Mouse (Mus musculus): ENCODE measurements around the gene Pakap.

Pakap gene

DNA sequence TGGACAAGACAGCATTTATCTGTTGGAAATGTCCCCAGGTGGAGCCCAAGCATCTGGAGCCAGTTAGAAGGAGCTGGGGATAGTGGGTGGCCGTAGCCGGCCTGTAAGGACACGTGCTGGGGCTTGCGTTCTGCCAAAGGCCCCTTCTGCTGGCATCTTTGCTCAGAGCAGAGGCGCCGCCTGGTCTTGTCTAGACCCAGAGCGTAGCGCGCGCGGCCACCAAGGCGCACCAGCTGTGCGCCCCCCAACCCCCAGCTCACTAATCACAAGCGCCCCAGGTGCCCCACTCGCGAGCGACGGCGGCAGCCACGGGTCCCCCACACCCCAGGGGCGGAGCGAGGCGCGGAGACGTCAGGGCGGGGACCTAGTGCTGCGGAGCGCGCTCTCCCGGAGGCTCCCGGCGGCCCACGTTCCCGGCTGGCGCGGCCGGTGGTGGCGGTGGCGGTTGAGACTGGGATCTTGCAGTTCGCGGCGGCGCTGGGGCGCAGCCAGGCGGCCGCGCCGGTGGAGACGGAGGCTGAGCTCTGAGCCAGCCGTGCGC, at the start of gene Pakap:
Pakap (plus strand) TSS at position 514 of the 541 bp plus-strand sequence.
- peak; percentile 47 to 57 for DNase-seq

GRCm38 (mm10) chr4:57523456-57523855, 44.5 kb upstream of the Pakap start:
- DNase-seq: no peak

GRCm38 (mm10) chr4:57524461-57524860, 43.5 kb upstream of the Pakap start:
- peak in 1 of 2 experiments; percentile 11 for DNase-seq

DNA sequence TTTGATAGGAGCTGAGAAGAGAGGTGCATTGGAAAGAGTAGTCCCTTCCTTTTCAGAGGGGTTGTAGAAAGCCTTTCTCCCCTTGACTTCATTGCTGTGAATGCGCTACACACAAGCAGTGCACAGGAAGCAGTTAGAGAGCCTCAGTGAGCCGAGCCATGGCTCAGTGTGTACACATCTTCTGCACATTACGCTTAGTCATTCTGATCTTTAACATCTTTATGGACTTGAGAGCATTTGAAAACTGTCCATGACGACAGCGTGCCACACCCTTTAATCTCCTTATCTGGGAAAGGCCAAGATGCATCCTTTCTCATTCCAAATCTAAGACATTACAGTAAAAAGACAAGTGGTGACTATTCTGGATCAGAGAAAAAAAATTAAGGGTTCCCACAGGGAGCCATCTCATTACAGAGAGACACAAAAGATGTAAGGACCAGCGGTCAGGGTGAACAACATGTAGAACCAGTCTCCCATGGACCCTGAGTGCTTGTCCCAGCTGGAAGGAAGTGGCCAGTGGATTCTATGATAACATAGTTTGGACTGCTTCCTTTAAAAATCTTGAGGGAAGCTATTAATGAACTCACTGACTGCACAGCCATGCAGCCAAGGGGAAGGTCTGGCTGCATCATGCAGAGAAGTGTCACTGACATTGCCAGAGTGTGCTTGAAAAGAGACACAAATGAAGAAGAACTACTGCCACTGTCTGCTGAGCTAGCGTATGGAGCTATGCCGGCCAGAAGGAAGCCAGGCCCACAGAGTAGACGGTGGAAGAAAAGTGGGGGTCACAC, 42.6 kb upstream of the Pakap start:
- no peak for DNase-seq

DNA sequence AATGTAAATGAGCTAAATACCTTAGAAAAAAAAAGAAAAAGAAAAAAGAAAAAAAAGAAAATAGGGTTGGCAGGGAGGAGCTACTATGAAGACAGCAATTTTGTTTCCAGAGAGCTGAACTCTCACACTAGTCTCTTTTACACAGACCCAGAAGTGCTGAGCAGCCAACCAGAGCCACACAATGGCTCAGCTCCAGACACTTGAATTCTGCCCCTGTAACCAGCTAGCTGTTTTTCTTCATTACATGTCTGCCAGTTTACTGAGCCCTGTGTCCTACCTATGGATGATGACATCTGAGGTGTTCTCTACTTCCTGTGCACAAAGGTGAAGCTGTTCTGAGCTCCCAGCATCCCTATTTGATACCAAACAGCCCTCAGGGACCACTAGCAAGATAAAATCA, 39.7 kb upstream of the Pakap start:
- no peak for DNase-seq

GRCm38 (mm10) chr4:57533686-57534085, 34.3 kb upstream of the Pakap start:
- no peak for DNase-seq

DNA sequence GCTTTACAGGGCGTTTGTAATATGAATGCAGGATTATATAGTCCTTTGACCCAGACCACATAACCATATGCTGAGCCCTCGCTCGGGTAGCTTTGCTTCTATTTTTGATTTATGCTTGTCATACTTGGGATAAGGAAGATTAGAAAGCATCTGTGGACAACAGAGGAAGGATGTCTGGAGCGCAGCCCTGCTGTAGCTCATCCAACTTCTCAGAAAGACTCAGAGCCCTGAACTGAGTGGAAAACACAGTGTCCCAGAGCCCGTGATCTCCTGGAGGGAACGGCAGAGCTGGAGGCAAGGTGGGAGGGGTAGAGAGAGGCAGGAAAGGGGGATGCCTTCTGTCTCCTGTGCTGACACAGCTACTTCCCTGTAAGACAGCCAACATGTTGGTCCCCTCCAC, 33.7 kb upstream of the Pakap start:
- no peak for DNase-seq

DNA sequence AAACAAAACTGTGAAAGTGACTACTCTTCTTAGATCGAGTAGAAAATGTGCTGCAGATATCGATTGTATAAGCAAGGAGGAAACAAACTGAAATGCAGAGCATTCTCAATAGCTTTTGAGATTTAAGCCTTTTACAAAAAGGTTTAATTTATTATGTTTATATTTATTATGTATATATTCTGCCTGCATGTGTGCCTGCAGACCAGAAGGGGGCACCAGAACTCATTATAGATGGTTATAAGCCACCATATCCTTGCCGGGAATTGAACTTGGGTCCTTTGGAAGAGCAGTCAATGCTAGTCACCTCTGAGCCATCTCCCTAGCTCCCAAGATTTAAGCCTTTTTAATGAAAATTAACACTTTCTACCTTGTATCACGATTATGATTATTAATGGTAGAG, 32.9 kb upstream of the Pakap start:
- no peak for DNase-seq

DNA sequence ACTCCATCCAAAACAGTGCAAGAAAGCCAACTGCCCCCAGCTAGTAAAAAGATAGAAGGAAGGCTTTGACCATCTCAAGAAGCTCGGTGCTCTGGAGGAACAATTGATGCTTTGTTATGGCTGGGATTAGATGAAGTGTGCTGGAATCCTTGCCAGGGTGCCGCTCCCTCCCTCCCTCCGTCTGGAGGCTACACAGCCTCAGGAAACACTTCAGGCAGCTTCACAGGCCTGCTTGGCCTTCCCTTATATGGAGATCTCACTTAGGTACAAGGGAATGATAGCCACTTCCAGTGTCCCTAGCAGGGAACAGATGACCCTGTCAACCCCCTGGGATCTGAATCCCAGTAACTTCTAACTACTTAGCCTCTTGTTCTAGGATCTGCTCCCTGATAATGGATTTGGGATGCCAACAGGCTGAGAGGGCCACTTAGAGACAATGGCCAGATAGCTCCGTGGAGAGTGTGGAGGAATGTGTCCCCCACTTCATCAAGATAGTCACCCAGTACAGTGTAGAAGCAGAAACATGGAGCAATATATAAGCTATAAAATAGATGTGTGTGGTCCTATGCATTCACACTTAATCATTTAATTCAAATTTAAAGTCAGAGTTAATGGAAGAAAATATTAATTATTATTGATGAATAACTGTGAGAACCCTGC, 29.8 kb upstream of the Pakap start:
- DNase-seq: no peak

DNA sequence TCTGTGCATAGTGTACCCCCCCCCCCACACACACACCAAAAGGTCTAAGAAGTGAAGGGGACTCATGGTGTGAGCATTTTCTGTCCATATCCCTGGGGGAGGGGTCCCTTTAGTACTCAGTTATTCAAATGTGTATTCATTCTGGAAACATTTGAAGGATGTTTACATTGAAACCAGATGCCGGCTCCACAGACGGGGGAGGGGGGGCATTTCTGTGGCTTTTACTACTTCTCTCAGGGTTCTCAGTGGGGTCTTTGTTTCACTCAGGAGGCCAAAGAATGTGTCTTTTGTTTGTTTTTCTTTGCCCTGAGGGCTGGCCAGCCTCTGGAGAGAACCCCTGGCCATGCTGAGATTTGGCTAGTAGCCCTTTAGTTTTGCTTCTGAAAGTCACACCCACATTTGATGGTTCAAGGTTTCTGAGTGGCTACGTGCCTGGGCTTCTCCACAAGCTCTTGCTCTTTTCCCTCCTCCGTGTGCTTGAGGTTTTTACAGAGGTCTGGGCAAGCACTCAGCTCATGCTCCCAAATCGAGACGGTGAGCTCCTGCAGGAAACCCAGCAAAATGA, 24.2 kb upstream of the Pakap start:
- DNase-seq: no peak

DNA sequence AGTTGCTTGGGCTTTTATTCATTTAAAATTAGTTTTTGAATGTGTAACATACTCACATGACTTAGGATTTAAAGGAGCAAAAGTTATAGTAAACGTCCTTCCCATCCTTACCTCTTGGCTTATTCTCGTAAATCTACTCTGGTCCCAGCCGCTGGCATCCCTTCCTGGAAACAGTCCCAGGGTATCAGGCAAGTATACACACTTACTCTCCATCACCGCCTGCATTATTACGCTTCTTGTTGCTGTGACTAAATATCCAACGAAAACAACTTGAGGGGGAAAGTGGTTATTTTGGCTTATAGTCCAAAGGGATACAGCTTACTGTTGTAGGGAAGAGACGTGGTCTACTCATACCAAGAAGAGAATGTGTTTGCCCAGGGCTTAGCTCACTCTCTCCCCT, 20.2 kb upstream of the Pakap start:
- no peak for DNase-seq

DNA sequence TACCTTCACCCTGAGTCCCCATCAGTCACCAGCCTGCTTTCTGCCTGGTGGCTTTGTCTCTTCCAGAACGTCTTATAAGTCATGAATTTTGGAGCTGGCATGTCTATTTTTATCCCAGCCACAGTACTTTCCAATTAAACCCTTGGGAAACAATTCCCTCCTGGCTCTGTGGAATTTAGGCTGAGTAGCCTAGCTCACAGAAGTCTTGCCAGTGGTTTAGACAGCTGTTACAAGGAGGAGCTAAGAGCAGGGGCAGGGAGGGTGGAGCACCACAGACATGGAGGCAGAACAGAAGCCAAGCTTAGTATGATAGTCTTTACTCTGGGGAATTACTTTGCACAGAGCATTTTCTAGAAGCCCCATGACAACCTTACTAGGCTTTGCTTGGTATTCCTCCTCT, 17.8 kb upstream of the Pakap start:
- no peak for DNase-seq

DNA sequence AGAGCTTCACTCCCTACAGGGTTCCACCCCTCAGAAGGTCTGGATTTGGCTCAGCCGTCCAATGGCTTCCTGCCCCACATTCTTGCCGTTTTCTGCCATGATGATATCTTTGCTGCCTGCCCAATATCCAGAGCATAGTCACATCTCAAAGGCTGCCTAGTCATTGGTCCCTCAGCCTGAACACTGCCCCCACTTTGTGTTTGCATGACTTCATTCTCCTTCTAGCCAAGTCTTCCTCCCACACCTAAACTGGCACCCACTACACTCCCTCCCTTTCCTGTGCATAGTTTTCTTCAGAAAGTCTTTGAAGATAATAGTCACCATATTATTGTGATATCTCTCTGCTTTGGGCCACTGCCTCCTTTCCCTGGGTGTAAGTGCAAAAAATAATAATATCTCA, 10.9 kb upstream of the Pakap start:
- DNase-seq: no peak

GRCm38 (mm10) chr4:57559438-57559837, 8.5 kb upstream of the Pakap start:
- DNase-seq: no peak

DNA sequence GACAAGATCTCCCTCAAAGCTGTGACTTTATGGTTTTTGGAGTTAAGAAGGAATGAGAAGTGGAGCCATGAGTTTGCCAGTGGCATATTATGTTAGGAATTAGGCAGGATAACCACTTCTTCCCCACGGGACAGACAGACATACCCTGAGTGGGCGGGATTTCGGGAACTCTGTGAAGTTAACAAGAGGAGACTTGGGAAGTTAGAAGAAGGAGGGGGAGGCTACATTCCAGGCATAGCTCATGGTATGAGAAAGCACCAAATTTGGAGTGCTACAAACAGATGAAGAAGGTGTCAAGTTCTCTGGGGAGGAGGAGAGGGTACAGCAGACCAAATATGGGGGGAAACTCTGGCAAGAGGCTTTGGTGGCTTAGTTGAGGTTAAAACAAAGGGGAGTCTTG, 8.0 kb upstream of the Pakap start:
- DNase-seq: no peak

- peak in 1 of 2 experiments; percentile 10 for DNase-seq
Observed at GRCm38 (mm10) chr4:57561055-57561454, 6.9 kb upstream of the Pakap start.

GRCm38 (mm10) chr4:57565283-57565682, 2.7 kb upstream of the Pakap start:
- no peak for DNase-seq

GRCm38 (mm10) chr4:57565811-57566210, 2.2 kb upstream of the Pakap start:
- no peak for DNase-seq

- peak in 1 of 2 experiments; percentile 12 for DNase-seq
Observed at GRCm38 (mm10) chr4:57568268-57569068, 489 bp downstream of the Pakap start.

DNA sequence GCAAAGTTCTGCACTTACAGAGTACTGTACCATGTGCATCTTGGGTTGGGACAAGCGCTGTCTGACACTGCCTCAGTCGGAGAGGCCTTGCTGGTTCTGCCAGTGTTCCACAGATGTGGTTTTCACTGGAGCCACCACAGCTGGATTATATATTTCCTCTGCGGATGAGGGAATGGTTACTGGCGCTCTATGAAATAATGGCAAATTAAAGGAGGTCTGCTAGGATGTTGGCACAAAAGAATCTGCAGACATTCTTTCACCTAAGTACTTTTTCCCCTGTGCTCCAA, 1.0 kb downstream of the Pakap start:
- no peak for DNase-seq

GRCm38 (mm10) chr4:57569711-57570110, 1.7 kb downstream of the Pakap start:
- DNase-seq: no peak

GRCm38 (mm10) chr4:57570229-57570628, 2.2 kb downstream of the Pakap start:
- no peak for DNase-seq

DNA sequence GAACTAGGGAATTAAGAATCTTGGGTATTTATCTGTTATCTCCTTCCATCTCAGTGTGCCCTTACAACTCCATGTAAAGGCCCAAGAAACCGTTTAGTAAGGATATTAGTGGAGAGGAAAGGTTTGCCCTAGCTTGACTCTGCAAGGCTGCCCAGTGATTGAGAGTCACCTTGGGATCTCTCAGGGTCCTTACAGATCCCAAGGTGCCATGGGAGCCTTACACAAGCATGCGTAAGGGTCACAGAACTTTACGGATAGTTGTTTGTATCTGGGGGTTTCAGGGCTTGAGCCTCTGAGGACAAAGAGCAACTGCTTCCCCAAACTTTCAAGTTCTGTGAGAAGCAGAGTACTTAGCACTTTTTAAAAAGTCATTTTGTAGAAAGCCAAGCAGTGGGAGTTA, 6.2 kb downstream of the Pakap start:
- DNase-seq: no peak

Data from cerebellum, postnatal 36 days (tissue).